Comparison of ENCODE assay signal across 21 mouse cellular contexts in the genomic region with DNA sequence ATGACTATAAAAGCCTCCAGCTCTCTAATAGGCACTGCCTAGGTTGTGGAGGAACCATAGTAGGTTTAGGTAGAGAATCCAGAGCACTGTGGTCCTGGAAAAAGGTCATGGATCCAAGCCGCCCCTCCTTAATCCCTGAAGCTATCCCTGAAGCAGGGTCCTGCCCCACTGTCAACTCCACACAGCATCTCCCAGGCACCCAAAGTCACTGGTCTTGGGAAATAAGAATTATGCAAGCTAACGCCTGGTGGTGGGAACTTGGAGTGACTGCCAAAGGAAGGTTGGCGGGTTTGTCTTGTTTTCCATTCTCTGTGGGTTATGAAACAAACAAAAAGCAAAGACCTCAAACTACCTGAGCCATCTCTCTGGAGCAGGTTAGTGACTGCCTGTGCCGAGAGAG.
DNase-seq lines count a peak whose midpoint lies in the region; ATAC-seq and TF ChIP-seq lines count a peak whose summit lies in the region.
"Had no signal": no experiment of that assay in that cellular context is flagged by ENCODE, and none has a peak within 500 bp of the region (broad histone marks: within the 10 kb centered on the region; RNA-seq: fewer than 3 reads in every experiment).

No protein-coding gene starts in this region.

- peak; percentile 35 for TF ChIP-seq CTCF in layer of hippocampus, adult 2 months (conservative IDR thresholded peaks at IDR 0.05)
- peak; percentile 12; the same call in 1 of the 2 replicates for TF ChIP-seq CTCF in bone marrow macrophage, adult 2 months (IDR thresholded peaks at IDR 0.05; ENCODE audit: low read depth, low read length)
- no peak for TF ChIP-seq CTCF in kidney, adult 2 months (conservative IDR thresholded peaks at IDR 0.05; ENCODE audit: insufficient read depth, insufficient read length, low read depth, low read length)

- H3K9me3 ChIP-seq in lung, embryonic 16.5 days (ENCODE audit: control insufficient read depth, low read length), result no peaks in the 10 kb centered on the region
- H3K9me3 ChIP-seq: embryonic facial prominence, embryonic 13.5 days; forebrain, embryonic 13.5 days; heart, embryonic 12.5 days; hindbrain, embryonic 12.5 days had no signal

- H3K27me3 ChIP-seq in lung, embryonic 16.5 days (ENCODE audit: control insufficient read depth, insufficient read depth, low read depth, low read length), result no peaks in the 10 kb centered on the region
- no peaks in the 10 kb centered on the region for H3K27me3 ChIP-seq in kidney, adult 2 months (replicated peaks; ENCODE audit: control insufficient read depth, insufficient read depth, low read length)
- H3K27me3 ChIP-seq: embryonic facial prominence, embryonic 13.5 days had no signal

- no peak overlapping the region for H3K4me3 ChIP-seq in layer of hippocampus, adult 2 months
- no peak overlapping the region for H3K4me3 ChIP-seq in bone marrow macrophage, adult 2 months (ENCODE audit: insufficient read depth, low read length)
- H3K4me3 ChIP-seq in lung, embryonic 16.5 days (ENCODE audit: low read length), result no peak overlapping the region
- H3K4me3 ChIP-seq in kidney, adult 2 months (ENCODE audit: insufficient read depth, low read depth, low read length), result no peak overlapping the region
- H3K4me3 ChIP-seq: embryonic facial prominence, embryonic 13.5 days; forebrain, embryonic 13.5 days; gastrocnemius, adult 2 months; heart, embryonic 12.5 days; hindbrain, embryonic 12.5 days had no signal

- ATAC-seq in lung, embryonic 16.5 days (ENCODE audit: low read depth), result no peak
- ATAC-seq: forebrain, embryonic 13.5 days; forebrain, postnatal 0 days; hindbrain, embryonic 16.5 days; inflammation-experienced regulatory T-cells, adult 6 months had no signal

- peaks cover 5% of the 10 kb centered on the region for H3K4me1 ChIP-seq in bone marrow macrophage, adult 2 months (ENCODE audit: control insufficient read depth, insufficient read depth, low read length)
- peaks cover 34% of the 10 kb centered on the region for H3K4me1 ChIP-seq in lung, embryonic 16.5 days (replicated peaks; ENCODE audit: control insufficient read depth, insufficient read depth, low read length)
- H3K4me1 ChIP-seq in kidney, adult 2 months (ENCODE audit: control insufficient read depth, insufficient read depth, low read length), result no peaks in the 10 kb centered on the region

- no peak for DNase-seq in layer of hippocampus, adult 2 months (ENCODE audit: low spot score in 2 of 2)
- no peak for DNase-seq in layer of hippocampus, postnatal 36 days
- DNase-seq in lung, postnatal 25 days (ENCODE audit: low spot score), result peak; percentile 2
- DNase-seq in frontal cortex, postnatal 25 days (ENCODE audit: low spot score in 2 of 2), result no peak
- no peak for DNase-seq in kidney, adult 2 months
- DNase-seq in spleen, postnatal 36 days (ENCODE audit: low spot score in 2 of 2), result no peak
- DNase-seq: adrenal gland, adult 8-10 months; cerebellum, adult 11 months; cerebellum, adult 9-10 months; cerebellum, postnatal 25 days; forebrain, postnatal 0 days; gastrocnemius, adult 2 months; heart, postnatal 4 days had no signal

- H3K9ac ChIP-seq in lung, embryonic 16.5 days (ENCODE audit: low read length), result no peak overlapping the region
- H3K9ac ChIP-seq: embryonic facial prominence, embryonic 13.5 days; forebrain, embryonic 13.5 days; forebrain, postnatal 0 days; heart, embryonic 12.5 days; hindbrain, embryonic 12.5 days had no signal

- no peak overlapping the region for H3K4me2 ChIP-seq in lung, embryonic 16.5 days (ENCODE audit: low read depth, low read length)
- H3K4me2 ChIP-seq: embryonic facial prominence, embryonic 13.5 days; forebrain, embryonic 13.5 days; heart, embryonic 12.5 days; hindbrain, embryonic 12.5 days had no signal

- no peaks in the 10 kb centered on the region for H3K36me3 ChIP-seq in lung, embryonic 16.5 days (ENCODE audit: control insufficient read depth, insufficient read depth, low read length)
- no peaks in the 10 kb centered on the region for H3K36me3 ChIP-seq in kidney, adult 2 months (ENCODE audit: control insufficient read depth, insufficient read depth, low read length)
- H3K36me3 ChIP-seq: embryonic facial prominence, embryonic 13.5 days; heart, embryonic 12.5 days; hindbrain, embryonic 12.5 days had no signal

- no peak for TF ChIP-seq POLR2A in bone marrow macrophage, adult 2 months (IDR thresholded peaks at IDR 0.05; ENCODE audit: borderline replicate concordance, low read depth, low read length)
- no peak for TF ChIP-seq POLR2A in kidney, adult 2 months (IDR thresholded peaks at IDR 0.05; ENCODE audit: low read depth, low read length)

- peak overlapping the region; percentile 51; the same call in 1 of the 2 replicates for H3K27ac ChIP-seq in layer of hippocampus, adult 2 months
- no peak overlapping the region for H3K27ac ChIP-seq in bone marrow macrophage, adult 2 months (ENCODE audit: insufficient read depth, low read depth, low read length)
- peak overlapping the region; percentile 60; the same call in 1 of the 2 replicates for H3K27ac ChIP-seq in lung, embryonic 16.5 days (ENCODE audit: low read length)
- no peak overlapping the region for H3K27ac ChIP-seq in kidney, adult 2 months (ENCODE audit: insufficient read depth, low read depth, low read length)
- H3K27ac ChIP-seq: embryonic facial prominence, embryonic 13.5 days; forebrain, embryonic 13.5 days; gastrocnemius, adult 2 months; hindbrain, embryonic 12.5 days had no signal

- WGBS in lung, embryonic 16.5 days, result 77% methylated on average over 4 of the region's 4 CpGs
- WGBS in kidney, adult 2 months, result 95% methylated on average over 4 of the region's 4 CpGs

Comparison
In these comparisons a context has a peak if more than half of its experiments do, and no peak if none do; other contexts are left out.
1. H3K27ac ChIP-seq: peak in layer of hippocampus, adult 2 months (single experiment) and lung, embryonic 16.5 days (single experiment); none in bone marrow macrophage, adult 2 months (single experiment) and kidney, adult 2 months (single experiment).